Mouse (Mus musculus) thymus, postnatal 0 days (tissue): ENCODE data around the gene Ppp1r16b. TPM values are rescaled to one million over a fixed set of nuclear protein-coding genes. Genes with fewer than 3 reads are reported as not detected.

Source experiments
- DNase-seq: peaks from one replicate; pipeline ENCODE4 v3.0.0-alpha.2; 2015; ENCODE audit warnings: low spot score
- polyA plus RNA-seq: library from polyadenylated mRNA; unstranded; fragments of >200 nt; fragmentation: Nextera tagmentation; extraction: Ambion mirVana; gene quantifications from 2 replicates; pipeline ENCODE4 v1.2.1, GENCODE M21; 2015

Ppp1r16b gene
- polyA plus RNA-seq, 1 experiment from 2014 or later, result 58.3 TPM

DNA sequence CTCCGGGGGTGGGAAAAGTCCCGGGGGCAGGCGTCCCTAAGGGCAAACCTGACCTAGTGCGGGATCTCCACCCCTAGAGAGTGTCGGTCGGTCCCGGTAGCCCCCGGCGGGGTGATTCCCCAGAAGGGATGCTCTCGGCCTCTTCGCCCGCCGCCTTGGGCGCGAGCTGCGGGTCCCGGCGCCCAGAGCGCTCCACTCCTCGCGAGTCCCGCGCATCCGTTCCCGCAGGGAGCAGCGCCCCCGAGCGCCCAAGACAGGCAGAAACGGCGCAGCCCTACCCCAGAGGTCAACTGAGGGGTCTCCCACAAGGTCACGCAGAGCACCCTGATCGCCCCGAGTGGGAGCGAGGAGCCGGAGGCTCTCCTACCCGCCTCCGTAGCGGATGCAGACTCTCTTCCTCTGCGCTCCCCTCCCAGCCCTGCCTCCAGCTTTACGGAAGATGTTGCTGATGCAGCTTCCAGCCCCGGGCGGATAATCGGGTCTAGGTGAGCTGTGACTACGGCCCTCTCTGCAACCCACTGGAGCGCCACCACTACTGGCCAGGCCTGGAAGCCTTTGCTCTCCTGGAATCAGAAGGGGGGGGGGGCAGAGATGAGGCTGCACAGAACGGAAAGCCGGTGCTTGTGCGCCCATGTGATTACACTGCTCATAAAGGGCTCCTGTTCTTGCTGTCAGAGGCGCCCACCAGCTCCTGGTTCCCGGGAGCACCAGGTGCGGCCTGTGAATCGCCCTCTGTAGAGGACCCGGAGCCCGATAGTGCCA is 2.7 kb downstream of the Ppp1r16b start:
- peak; percentile 73 for DNase-seq

GRCm38 (mm10) chr2:158668433-158669010 is 3.3 kb downstream of the Ppp1r16b start:
- peak; percentile 51 for DNase-seq

DNA sequence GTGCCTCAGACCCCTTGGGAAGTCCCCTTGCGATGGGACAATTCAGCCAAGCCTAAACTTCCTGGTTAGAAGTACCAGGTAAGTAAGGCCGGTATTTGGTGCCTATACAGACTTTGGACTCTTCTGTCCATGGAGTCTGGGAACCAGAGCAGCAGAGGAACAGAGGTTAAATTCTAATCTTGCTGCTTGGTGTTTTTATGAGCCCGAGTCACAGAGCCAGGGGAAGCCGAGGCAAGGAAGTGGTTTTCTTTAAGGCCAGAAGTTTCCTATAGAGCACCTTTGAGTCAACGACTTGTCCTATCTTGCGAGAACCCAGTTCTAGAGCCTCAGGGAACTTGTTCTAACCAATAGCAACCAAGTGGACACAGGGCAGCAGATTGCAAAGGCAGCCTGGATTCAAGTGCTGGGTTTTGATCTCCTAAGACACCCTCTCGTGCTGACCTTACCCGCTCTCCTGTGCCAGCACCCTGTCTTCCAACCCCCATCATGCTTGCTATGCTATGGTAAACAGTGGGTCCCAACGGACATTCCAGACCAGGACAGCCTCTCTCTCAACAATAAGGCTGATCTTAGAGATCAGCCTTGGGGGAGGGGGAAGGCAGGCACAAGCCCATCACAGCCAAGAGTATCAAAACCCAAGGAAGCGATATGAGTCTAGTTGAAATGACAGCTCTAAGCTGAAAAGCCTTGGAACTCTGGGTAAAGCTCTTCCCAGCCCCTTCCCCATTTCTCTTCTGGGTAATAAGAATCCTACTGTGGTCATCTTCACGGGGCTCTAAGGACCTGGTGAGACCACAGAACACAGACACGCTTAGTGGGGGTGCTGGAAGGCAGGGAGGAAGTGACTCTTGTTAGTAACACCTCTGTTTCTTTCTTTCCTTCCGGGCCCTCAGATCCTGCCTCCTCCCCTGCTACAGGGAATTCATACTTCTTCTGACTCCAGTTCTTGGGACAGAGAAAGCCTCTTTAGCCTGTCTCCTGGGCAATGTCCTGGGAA is 4.3 kb downstream of the Ppp1r16b start:
- peak; percentile 65 for DNase-seq

DNA sequence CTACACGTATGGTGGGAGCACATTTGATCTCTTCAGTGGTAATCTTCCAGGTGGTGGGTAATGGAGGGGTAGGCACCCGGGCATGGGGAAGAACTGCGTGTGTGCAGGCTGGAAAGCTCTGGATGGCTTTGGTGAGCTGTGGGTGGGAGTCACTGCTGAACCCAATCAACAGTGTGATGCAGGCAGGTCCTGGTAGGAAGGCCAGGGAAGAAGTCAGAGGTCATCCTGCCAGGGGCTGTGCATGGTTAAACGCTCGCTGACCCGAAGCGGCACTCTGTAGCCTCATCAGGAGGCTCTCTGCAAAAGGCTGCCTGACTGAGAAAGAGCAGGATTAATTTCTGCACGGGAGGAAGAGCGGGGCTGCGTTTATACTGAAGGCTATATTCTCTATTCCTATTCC is 5.4 kb downstream of the Ppp1r16b start:
- no peak for DNase-seq

- DNase-seq, result peak; percentile 31
Observed at GRCm38 (mm10) chr2:158672829-158673228, 7.6 kb downstream of the Ppp1r16b start.

GRCm38 (mm10) chr2:158673493-158673892 is 8.3 kb downstream of the Ppp1r16b start:
- DNase-seq, result peak; percentile 63

DNA sequence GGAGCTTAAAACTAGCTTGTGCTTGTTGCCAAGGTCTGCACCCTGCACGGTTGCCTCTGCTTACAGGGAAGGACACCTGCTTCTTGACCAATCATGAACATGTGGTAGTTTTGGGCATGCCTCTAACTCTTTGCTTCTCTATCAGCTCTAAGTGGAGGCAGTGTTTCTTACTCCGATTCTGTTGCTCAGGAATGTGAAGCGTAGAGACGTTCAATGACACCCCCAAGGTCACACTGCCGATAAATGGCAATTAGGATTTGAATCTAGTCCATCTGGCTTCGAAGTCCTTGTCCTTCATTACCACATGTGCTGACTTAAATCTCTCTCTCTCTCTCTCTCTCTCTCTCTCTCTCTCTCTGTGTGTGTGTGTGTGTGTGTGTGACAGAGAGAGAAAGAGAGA is 8.9 kb downstream of the Ppp1r16b start:
- no peak for DNase-seq

DNA sequence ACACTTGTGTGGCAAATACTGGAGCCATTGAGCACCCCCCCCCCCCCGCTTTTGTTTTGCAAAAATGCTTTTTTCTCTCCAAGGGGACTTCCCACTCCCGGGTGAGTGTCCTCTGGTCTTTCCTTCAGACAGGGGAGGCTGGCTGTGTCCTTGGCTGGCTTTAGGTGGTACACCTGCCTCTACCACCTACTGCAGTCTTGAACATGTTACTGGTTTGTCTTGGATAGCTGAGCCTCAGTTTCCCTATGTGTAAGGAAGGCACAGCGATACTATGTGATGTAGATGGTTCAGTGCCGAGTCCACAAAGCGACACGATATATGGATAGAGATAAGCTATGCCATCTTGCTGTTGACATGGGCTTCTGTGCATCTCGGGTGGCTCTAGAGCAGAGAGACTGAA is 9.6 kb downstream of the Ppp1r16b start:
- DNase-seq, result no peak

DNA sequence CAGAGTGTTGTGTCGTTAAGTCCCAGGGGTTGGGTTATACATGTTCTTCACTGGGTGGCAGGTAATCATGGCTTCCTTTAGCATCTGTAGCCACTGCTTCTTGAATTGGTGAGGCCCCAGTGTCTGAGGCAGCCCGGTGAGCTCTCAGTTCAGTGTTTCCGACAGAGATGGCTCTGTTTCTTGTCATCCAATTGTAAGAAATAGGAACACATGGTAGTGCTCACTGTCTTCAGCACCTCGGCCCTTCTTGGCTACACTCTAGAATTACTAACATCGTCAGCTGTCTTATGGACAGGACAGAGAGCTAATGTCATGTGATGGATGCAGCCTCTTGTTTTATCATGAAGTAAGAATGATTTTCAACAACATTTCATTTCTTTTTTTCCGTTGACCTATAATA is 10.0 kb downstream of the Ppp1r16b start:
- no peak for DNase-seq

GRCm38 (mm10) chr2:158675907-158676533 is 10.8 kb downstream of the Ppp1r16b start:
- no peak for DNase-seq

- DNase-seq, result no peak
Observed at GRCm38 (mm10) chr2:158677946-158678345, 12.7 kb downstream of the Ppp1r16b start.

GRCm38 (mm10) chr2:158679091-158679490 is 13.9 kb downstream of the Ppp1r16b start:
- DNase-seq, result no peak

DNA sequence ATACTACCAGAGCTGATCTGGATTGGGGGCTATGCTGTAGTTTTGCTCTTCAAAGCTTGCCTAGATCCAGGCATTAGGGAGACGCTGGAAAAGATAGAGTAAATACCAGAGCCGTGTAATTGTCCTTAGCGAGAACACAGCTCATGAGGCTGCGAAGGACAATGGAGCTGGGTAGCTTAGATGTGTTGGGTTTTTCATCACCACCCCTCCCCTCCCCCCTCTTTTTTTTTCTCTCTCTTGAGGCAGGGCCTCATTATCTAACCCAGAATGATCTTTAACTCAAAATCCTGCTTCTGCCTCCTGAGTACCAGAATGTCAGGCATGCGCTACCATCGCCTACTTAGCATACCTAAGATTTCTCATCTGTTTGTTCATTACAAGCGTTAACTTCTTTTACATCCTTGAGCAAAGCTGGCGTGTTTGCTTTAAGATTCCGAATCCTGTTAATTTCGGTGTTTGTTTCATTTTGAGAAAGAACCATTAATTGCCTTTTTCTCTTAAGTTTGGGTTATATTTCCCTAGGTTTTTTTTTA is 15.2 kb downstream of the Ppp1r16b start:
- DNase-seq, result no peak

DNA sequence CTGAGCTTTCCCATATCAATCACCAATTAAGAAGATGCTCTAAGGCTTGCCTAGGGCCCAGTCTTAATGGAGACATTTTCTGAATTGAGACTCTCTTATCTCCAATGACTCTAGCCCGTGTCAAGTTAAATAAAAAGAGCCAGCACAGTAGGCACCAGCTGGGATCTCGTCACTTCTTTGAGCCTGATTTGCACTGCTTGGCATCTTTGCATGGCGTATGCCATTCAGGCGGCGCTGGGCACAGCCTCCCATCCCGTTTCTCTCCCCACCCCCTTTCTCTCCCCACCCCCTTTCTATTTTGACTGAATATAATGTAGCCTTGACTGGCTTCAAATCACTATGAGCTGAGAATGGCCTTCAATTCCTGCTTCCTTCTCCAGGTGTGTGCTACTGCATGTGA is 16.5 kb downstream of the Ppp1r16b start:
- DNase-seq, result no peak

DNA sequence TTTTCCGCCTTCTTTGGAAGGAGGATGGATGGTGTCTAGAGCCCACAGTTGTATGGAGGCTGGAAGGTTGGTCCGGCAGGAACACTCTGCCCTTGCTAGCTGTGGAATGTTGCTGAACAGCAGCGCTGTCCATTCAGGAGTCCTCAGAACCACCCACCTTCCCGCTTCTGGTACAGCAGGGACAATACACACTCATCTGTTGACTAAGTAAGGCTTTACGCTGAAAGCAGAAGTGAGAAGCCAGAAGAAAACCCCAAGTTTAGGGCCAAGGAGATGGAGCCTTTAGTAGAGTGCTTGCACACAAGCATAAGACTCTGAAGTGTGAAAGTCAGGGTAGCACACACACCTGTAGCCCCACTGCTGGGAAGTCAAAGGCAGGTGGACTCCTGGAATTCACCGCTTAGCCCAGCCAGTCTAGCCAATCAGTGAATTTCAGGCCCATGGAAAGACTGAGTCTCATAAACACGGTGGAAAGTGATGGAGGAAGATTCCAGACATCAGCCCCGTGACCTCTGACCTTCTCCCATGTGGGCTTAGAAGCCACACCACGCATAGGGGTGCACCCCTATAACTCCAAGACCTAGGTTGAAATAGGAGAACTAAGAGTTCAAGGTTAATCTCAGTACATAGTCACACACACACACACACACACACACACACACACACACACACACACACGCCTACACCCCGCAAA is 17.3 kb downstream of the Ppp1r16b start:
- DNase-seq, result no peak

DNA sequence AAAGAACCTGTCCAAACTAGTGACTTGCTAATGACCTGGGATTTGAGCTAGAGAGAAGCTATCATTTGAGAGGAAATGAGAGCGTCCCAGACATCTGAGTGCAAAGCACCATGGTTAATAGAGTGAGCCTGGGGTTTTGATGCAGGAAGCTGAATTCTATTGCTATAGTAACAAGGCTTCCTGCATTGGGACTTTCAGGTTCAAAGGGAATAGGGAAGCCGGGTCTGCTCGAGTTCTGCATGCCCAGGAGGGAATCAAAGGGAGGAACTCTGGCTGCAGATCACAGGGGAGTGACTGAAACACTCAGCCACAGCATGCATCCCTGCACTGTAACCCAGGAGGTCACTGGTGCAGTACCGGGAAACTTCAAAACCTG is 17.8 kb downstream of the Ppp1r16b start:
- DNase-seq, result peak; percentile 33

DNA sequence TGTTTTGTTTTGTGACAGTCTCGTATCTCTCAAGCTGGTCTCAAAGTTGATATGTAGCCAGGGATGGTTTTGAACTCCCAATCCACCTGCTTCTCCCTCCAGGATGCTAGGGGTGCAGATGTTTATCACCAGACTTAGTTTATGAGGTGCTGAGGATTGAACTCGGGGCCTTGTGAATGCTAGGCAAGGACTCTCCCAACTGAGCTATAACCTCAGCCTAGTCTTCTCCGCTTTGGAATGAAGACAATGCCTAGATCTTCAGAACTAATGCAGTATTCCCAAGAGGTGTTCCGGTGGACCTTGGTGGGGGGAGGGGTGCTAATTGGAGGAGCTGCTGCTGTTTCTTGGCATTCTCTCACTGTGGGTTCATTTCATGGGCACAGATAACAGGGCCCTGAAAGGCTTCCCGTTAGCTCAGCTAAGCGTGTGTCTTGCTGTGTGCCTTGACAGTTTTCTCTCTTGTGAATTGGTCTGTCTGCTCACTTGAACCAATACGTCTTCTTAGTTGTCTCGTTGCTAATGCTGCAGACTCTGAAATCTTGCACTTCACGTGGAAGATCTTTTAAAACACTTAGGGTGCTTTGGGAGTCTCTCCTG is 19.1 kb downstream of the Ppp1r16b start:
- DNase-seq, result no peak

- no peak for DNase-seq
Observed at GRCm38 (mm10) chr2:158684910-158685309, 19.7 kb downstream of the Ppp1r16b start.

DNA sequence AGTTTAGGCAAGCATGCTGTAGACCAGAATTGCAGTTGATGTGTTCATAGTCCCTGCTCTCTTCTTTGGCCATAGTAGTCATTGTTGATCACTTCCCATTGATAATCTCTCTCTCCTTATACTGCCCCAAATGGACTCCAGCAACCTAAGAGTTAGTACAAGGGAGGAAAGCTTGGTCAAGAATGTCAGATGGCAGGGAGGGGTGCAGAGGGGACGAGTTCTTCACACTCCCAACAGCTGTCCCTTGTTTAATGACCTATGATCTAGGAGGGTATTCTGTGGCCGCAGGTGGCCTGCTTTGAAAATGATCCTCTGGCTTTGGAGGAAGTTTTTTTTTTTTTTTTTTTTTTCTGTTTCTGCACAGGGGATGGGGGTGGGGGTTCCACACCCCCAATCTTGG is 21.2 kb downstream of the Ppp1r16b start:
- DNase-seq, result no peak

- DNase-seq, result peak; percentile 56
Observed at GRCm38 (mm10) chr2:158687804-158688241, 22.6 kb downstream of the Ppp1r16b start.
